Mouse (Mus musculus): ENCODE measurements around the gene Slc16a3.

Gene Slc16a3

GRCm38 (mm10) chr11:120948861-120949851 lies 876 bp downstream of the Slc16a3 start:
- DNase-seq (ENCODE audit: low spot score) = no peak

- no peak for DNase-seq (ENCODE audit: low spot score)
These were observed 1.6 kb downstream of the Slc16a3 start for GRCm38 (mm10) chr11:120949863-120950262.

- peak; percentile 88 for DNase-seq (ENCODE audit: low spot score)
These were observed 2.3 kb downstream of the Slc16a3 start for GRCm38 (mm10) chr11:120950281-120951202.

GRCm38 (mm10) chr11:120951237-120951636 lies 3.0 kb downstream of the Slc16a3 start:
- DNase-seq (ENCODE audit: low spot score) = no peak

GRCm38 (mm10) chr11:120951731-120952730 lies 3.8 kb downstream of the Slc16a3 start:
- peak; percentile 49 for DNase-seq (ENCODE audit: low spot score)

- DNase-seq (ENCODE audit: low spot score) = no peak
These were observed 6.7 kb downstream of the Slc16a3 start for GRCm38 (mm10) chr11:120954936-120955335.

GRCm38 (mm10) chr11:120955701-120956100 lies 7.4 kb downstream of the Slc16a3 start:
- no peak for DNase-seq (ENCODE audit: low spot score)

GRCm38 (mm10) chr11:120957052-120957451 lies 8.8 kb downstream of the Slc16a3 start:
- DNase-seq (ENCODE audit: low spot score) = no peak

- no peak for DNase-seq (ENCODE audit: low spot score)
These were observed 9.5 kb downstream of the Slc16a3 start for GRCm38 (mm10) chr11:120957731-120958257.

GRCm38 (mm10) chr11:120959066-120959465 lies 10.8 kb downstream of the Slc16a3 start:
- DNase-seq (ENCODE audit: low spot score) = no peak

- DNase-seq (ENCODE audit: low spot score) = no peak
These were observed 11.3 kb downstream of the Slc16a3 start for GRCm38 (mm10) chr11:120959564-120959963.

- DNase-seq (ENCODE audit: low spot score) = no peak
These were observed 12.0 kb downstream of the Slc16a3 start for GRCm38 (mm10) chr11:120960248-120960647.

- DNase-seq (ENCODE audit: low spot score) = no peak
These were observed 13.3 kb downstream of the Slc16a3 start for GRCm38 (mm10) chr11:120961594-120961993.

- DNase-seq (ENCODE audit: low spot score) = no peak
These were observed 13.9 kb downstream of the Slc16a3 start for GRCm38 (mm10) chr11:120962050-120962771.

GRCm38 (mm10) chr11:120962909-120963308 lies 14.6 kb downstream of the Slc16a3 start:
- DNase-seq (ENCODE audit: low spot score) = no peak

- no peak for DNase-seq (ENCODE audit: low spot score)
These were observed 16.2 kb downstream of the Slc16a3 start for GRCm38 (mm10) chr11:120964195-120965157.

GRCm38 (mm10) chr11:120965587-120965986 lies 17.3 kb downstream of the Slc16a3 start:
- DNase-seq (ENCODE audit: low spot score) = no peak

GRCm38 (mm10) chr11:120969742-120970141 lies 21.5 kb downstream of the Slc16a3 start:
- no peak for DNase-seq (ENCODE audit: low spot score)

- no peak for DNase-seq (ENCODE audit: low spot score)
These were observed 23.0 kb downstream of the Slc16a3 start for GRCm38 (mm10) chr11:120971237-120971636.

All from spleen, adult 12 weeks (tissue).